19 mouse cellular contexts compared by ENCODE assay signal in genomic region chr9:76646383-76646782, GRCm38 (mm10).
"Had no signal": no experiment of that assay in that cellular context is flagged by ENCODE, and none has a peak within 500 bp of the region (broad histone marks: within the 10 kb centered on the region; RNA-seq: fewer than 3 reads in every experiment).

No protein-coding gene starts in this region.

- H3K9ac ChIP-seq: lung, embryonic 14.5 days; midbrain, embryonic 12.5 days; neural tube, embryonic 13.5 days; neural tube, embryonic 15.5 days had no signal

- H3K4me2 ChIP-seq: lung, embryonic 14.5 days; midbrain, embryonic 12.5 days; neural tube, embryonic 13.5 days; neural tube, embryonic 15.5 days had no signal

- H3K9me3 ChIP-seq: midbrain, embryonic 10.5 days; midbrain, embryonic 12.5 days; neural tube, embryonic 13.5 days; neural tube, embryonic 15.5 days had no signal

- ATAC-seq: midbrain, embryonic 16.5 days had no signal

- H3K4me3 ChIP-seq: midbrain, embryonic 10.5 days; midbrain, embryonic 12.5 days; myocyte; neural tube, embryonic 13.5 days; neural tube, embryonic 15.5 days had no signal

- H3K27me3 ChIP-seq: midbrain, embryonic 12.5 days; neural tube, embryonic 13.5 days; neural tube, embryonic 15.5 days had no signal

- H3K36me3 ChIP-seq: midbrain, embryonic 10.5 days; midbrain, embryonic 12.5 days; neural tube, embryonic 13.5 days; neural tube, embryonic 15.5 days had no signal

- H3K27ac ChIP-seq: midbrain, embryonic 10.5 days; midbrain, embryonic 12.5 days; neural tube, embryonic 13.5 days; neural tube, embryonic 15.5 days had no signal

- H3K4me1 ChIP-seq: midbrain, embryonic 10.5 days; midbrain, embryonic 12.5 days; neural tube, embryonic 13.5 days; neural tube, embryonic 15.5 days had no signal

- DNase-seq: lung, adult 18-20 months; lung, embryonic 14.5 days; lung, postnatal 10 days; lung, postnatal 4 days; midbrain, embryonic 14.5 days; retina, postnatal 1 day; right cerebral cortex, adult 18-20 months; right cerebral cortex, postnatal 25 days; right cerebral cortex, postnatal 4 days; spleen, adult 18-20 months; thymus, adult 18-20 months; thymus, postnatal 25 days; thymus, postnatal 4 days had no signal
